Mouse (Mus musculus): ENCODE data around the gene Usp2. TPM values are rescaled to one million over a fixed set of nuclear protein-coding genes. Genes with fewer than 3 reads are reported as not detected.
A peak's percentile ranks its signal among the peaks of the same experiment; 100 is the strongest.

Usp2 gene
- polyA plus RNA-seq, 1 experiment from 2014 or later: 14.6 TPM

GRCm38 (mm10) chr9:44085741-44086665 lies 19.2 kb downstream of the Usp2 start:
- H3K36me3 ChIP-seq: peaks cover 2% of the 10 kb centered on the region; the same call in 1 of the 2 replicates
- no peak overlapping the region for H3K27ac ChIP-seq
- no peak for ATAC-seq (ENCODE audit: insufficient number of reproducible peaks, insufficient read depth, low FRiP score, low TSS enrichment, low read depth)
- peak overlapping the region; percentile 98 for H3K4me2 ChIP-seq
- peak overlapping the region; percentile 64 for H3K4me3 ChIP-seq
- no peak overlapping the region for H3K9ac ChIP-seq
- 68% methylated on average over 15 of the region's 15 CpGs for WGBS
- H3K4me1 ChIP-seq: peaks cover 66% of the 10 kb centered on the region
- H3K9me3 ChIP-seq: no peaks in the 10 kb centered on the region
- peaks cover 56% of the 10 kb centered on the region for H3K27me3 ChIP-seq

GRCm38 (mm10) chr9:44086960-44087359 lies 20.1 kb downstream of the Usp2 start:
- no peak for ATAC-seq (ENCODE audit: insufficient number of reproducible peaks, insufficient read depth, low FRiP score, low TSS enrichment, low read depth)
- Histone ChIP-seq H3K4me3 (no peak overlapping the region), H3K9me3 (no peaks in the 10 kb centered on the region), H3K9ac (no peak overlapping the region), H3K27me3 (peaks cover 56% of the 10 kb centered on the region), H3K36me3 (peaks cover 9% of the 10 kb centered on the region), H3K27ac (no peak overlapping the region), H3K4me2 (peak overlapping the region; percentile 34; the same call in 1 of the 2 replicates), H3K4me1 (peaks cover 63% of the 10 kb centered on the region)
- WGBS: 39% methylated on average over 10 of the region's 10 CpGs

- WGBS: 4% methylated on average over 15 of the region's 15 CpGs
- Histone ChIP-seq H3K27ac (0 out of 2 replicates have a peak overlapping the region, but pooled peaks have one; percentile 11), H3K9me3 (no peaks in the 10 kb centered on the region), H3K4me2 (peak overlapping the region; percentile 34), H3K4me1 (peaks cover 63% of the 10 kb centered on the region), H3K9ac (peak overlapping the region; percentile 27; the same call in 1 of the 2 replicates), H3K27me3 (peaks cover 52% of the 10 kb centered on the region), H3K36me3 (peaks cover 16% of the 10 kb centered on the region), H3K4me3 (no peak overlapping the region)
- ATAC-seq (ENCODE audit: insufficient number of reproducible peaks, insufficient read depth, low FRiP score, low TSS enrichment, low read depth): 0 out of 2 replicates have a peak, but pooled peaks have one; percentile 27
These were observed 21.1 kb downstream of the Usp2 start for GRCm38 (mm10) chr9:44087761-44088455.

- peaks cover 41% of the 10 kb centered on the region for H3K27me3 ChIP-seq
- H3K9me3 ChIP-seq: no peaks in the 10 kb centered on the region
- 61% methylated on average over 12 of the region's 12 CpGs for WGBS
- peaks cover 23% of the 10 kb centered on the region for H3K36me3 ChIP-seq
- H3K9ac ChIP-seq: no peak overlapping the region
- peaks cover 56% of the 10 kb centered on the region for H3K4me1 ChIP-seq
- ATAC-seq (ENCODE audit: insufficient number of reproducible peaks, insufficient read depth, low FRiP score, low TSS enrichment, low read depth): no peak
- H3K4me3 ChIP-seq: no peak overlapping the region
- H3K27ac ChIP-seq: no peak overlapping the region
- H3K4me2 ChIP-seq: no peak overlapping the region
These were observed 22.2 kb downstream of the Usp2 start for GRCm38 (mm10) chr9:44088877-44089608.

DNA sequence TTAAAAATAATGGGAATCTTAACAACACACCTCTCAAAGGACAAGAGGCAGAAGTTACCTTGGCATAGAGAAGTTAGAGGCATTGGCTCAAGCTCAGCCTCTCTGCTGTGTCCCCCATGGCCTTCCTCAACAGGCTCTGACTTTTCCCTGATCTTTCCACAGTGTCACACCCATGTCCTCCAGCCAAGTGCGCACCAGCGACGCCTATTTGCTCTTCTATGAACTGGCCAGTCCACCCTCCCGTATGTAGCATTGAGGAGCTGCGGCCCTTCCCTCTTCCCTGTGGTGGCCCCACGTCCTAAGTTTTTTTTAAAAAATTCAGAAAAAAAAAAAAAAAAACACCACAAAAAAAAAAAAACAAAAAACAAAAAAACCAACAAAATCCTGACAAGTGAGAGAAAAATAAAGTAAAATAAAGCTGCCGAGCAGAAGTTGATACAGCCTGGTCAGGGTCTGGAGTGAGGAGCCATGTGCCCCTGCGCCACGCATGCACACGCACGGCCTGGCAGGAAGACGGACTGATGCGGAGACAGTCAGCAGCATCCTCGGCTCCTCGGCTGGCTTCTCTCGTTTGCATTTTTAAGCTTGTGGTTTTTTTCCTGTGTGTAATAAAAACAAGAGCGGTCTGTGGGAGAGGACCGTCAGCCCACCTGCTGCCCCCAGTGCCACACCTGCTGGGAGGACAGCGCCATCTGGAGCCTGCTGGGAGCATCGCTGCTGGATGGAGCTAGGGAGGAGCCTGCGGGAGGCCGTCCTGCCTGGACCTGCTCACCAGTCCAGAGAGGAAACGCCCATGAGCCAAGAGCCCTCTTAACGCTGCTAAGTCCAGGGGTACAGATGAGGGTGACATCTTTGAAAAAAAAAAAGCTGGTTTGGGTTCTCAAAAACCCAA lies 27.0 kb downstream of the Usp2 start:
- no peak overlapping the region for H3K4me3 ChIP-seq
- peaks cover 8% of the 10 kb centered on the region; the same call in 1 of the 2 replicates for H3K27me3 ChIP-seq
- H3K36me3 ChIP-seq: peaks cover 23% of the 10 kb centered on the region
- no peaks in the 10 kb centered on the region for H3K9me3 ChIP-seq
- no peak for ATAC-seq (ENCODE audit: insufficient number of reproducible peaks, insufficient read depth, low FRiP score, low TSS enrichment, low read depth)
- peaks cover 23% of the 10 kb centered on the region for H3K4me1 ChIP-seq
- H3K27ac ChIP-seq: no peak overlapping the region
- no peak overlapping the region for H3K9ac ChIP-seq
- peak overlapping the region; percentile 17; the same call in 1 of the 2 replicates for H3K4me2 ChIP-seq
- 34% methylated on average over 24 of the region's 24 CpGs for WGBS

GRCm38 (mm10) chr9:44094737-44095136 lies 27.9 kb downstream of the Usp2 start:
- Histone ChIP-seq H3K4me1 (peaks cover 15% of the 10 kb centered on the region), H3K9ac (no peak overlapping the region), H3K27ac (no peak overlapping the region), H3K9me3 (no peaks in the 10 kb centered on the region), H3K4me3 (no peak overlapping the region), H3K36me3 (peaks cover 23% of the 10 kb centered on the region), H3K27me3 (no peaks in the 10 kb centered on the region), H3K4me2 (no peak overlapping the region)
- ATAC-seq (ENCODE audit: insufficient number of reproducible peaks, insufficient read depth, low FRiP score, low TSS enrichment, low read depth): no peak
- WGBS: 83% methylated on average over 3 of the region's 3 CpGs

- Histone ChIP-seq H3K4me1 (peaks cover 10% of the 10 kb centered on the region; the same call in 1 of the 2 replicates), H3K4me3 (no peak overlapping the region), H3K4me2 (no peak overlapping the region), H3K9me3 (no peaks in the 10 kb centered on the region), H3K27me3 (no peaks in the 10 kb centered on the region), H3K36me3 (peaks cover 26% of the 10 kb centered on the region), H3K27ac (no peak overlapping the region), H3K9ac (no peak overlapping the region)
- 87% methylated on average over 9 of the region's 9 CpGs for WGBS
- ATAC-seq (ENCODE audit: insufficient number of reproducible peaks, insufficient read depth, low FRiP score, low TSS enrichment, low read depth): no peak
These were observed 29.0 kb downstream of the Usp2 start for GRCm38 (mm10) chr9:44095781-44096180.

- no peak overlapping the region for H3K4me3 ChIP-seq
- H3K9me3 ChIP-seq: no peaks in the 10 kb centered on the region
- H3K36me3 ChIP-seq: peaks cover 23% of the 10 kb centered on the region
- no peaks in the 10 kb centered on the region for H3K27me3 ChIP-seq
- 40% methylated on average over 9 of the region's 9 CpGs for WGBS
- no peak overlapping the region for H3K9ac ChIP-seq
- H3K4me2 ChIP-seq: no peak overlapping the region
- peaks cover 10% of the 10 kb centered on the region for H3K4me1 ChIP-seq
- H3K27ac ChIP-seq: no peak overlapping the region
- ATAC-seq (ENCODE audit: insufficient number of reproducible peaks, insufficient read depth, low FRiP score, low TSS enrichment, low read depth): no peak
These were observed 29.7 kb downstream of the Usp2 start for GRCm38 (mm10) chr9:44096536-44096935.

DNA sequence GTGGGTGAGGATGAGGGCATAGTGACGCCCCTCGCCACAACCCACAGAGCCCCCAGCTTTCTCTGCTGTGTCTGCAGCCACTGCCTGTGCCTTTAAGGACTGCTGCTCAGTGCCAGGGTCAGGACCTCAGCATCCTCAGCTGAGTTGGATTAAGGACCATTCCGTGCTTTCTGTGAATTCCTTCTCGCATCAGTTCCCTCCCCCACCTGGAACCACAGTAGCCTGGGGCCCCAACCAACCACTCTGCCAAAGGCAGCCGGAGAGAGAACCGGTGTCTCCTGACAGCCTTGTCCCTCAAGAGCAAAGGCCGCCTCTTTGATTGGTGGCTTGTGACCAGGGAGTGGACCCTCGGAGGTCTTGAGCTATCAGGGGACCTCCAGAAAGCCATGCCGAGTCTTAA lies 34.7 kb downstream of the Usp2 start, which contains the start of gene Mfrp:
TSS of gene Mfrp (plus strand) at position 240 of the 400 bp plus-strand sequence.
- H3K9ac ChIP-seq: 0 out of 2 replicates have a peak within 1 kb of the TSS, but pooled peaks have one; percentile 32
- no peak within 1 kb of the TSS for H3K4me2 ChIP-seq
- no peaks in the 10 kb centered on the region for H3K27me3 ChIP-seq
- no peak within 1 kb of the TSS for H3K27ac ChIP-seq
- H3K9me3 ChIP-seq: no peaks in the 10 kb centered on the region
- no peak for ATAC-seq (ENCODE audit: insufficient number of reproducible peaks, insufficient read depth, low FRiP score, low TSS enrichment, low read depth)
- WGBS: 28% methylated on average over 9 of the region's 9 CpGs
- peaks cover 10% of the 10 kb centered on the region for H3K4me1 ChIP-seq
- no peak within 1 kb of the TSS for H3K4me3 ChIP-seq
- peaks cover 35% of the 10 kb centered on the region for H3K36me3 ChIP-seq

- no peak overlapping the region for H3K4me2 ChIP-seq
- 93% methylated on average over 7 of the region's 7 CpGs for whole genome bisulfite sequencing
These were observed 38.1 kb downstream of the Usp2 start for GRCm38 (mm10) chr9:44104881-44105280.

More at GRCm38 (mm10) chr9:44104881-44105280, 38.1 kb downstream of the Usp2 start:
- Histone ChIP-seq H3K27me3 (no peaks in the 10 kb centered on the region), H3K9me3 (no peaks in the 10 kb centered on the region), H3K4me3 (no peak overlapping the region), H3K9ac (no peak overlapping the region), H3K4me1 (peaks cover 41% of the 10 kb centered on the region), H3K27ac (no peak overlapping the region), H3K36me3 (peaks cover 50% of the 10 kb centered on the region)
- no peak for ATAC-seq (ENCODE audit: insufficient number of reproducible peaks, insufficient read depth, low FRiP score, low TSS enrichment, low read depth)

Data from embryonic facial prominence, embryonic 13.5 days (tissue).